Mouse (Mus musculus): ENCODE measurements around the gene Baz2b.

The Baz2b gene

GRCm38 (mm10) chr2:60011526-60011925 lies 198.1 kb downstream of the Baz2b start:
- no peak for DNase-seq (ENCODE audit: low read depth, low spot score)

DNA sequence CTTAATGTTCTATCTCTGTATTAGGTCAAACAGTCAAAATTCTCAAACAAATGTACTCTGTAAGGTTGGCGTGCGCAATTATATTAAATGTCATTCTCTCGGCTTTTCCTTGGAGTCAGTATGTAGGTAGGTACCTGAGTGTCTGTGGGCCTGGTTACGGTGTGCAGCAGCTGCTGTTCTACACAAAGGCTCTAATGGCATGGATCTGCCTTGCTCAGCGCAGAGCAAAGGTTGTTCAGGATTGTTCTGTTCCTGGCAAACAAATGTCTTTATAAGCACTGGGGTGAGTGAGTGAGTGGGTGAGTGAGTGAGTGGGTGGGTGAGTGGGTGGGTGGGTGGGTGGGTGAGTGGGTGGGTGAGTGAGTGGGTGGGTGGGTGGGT lies 206.0 kb downstream of the Baz2b start:
- no peak for DNase-seq (ENCODE audit: low read depth, low spot score)

GRCm38 (mm10) chr2:60003038-60003664 lies 206.5 kb downstream of the Baz2b start:
- DNase-seq (ENCODE audit: low read depth, low spot score), result no peak

- DNase-seq (ENCODE audit: low read depth, low spot score), result peak; percentile 10
Observed at GRCm38 (mm10) chr2:60000268-60000667, 209.4 kb downstream of the Baz2b start.

GRCm38 (mm10) chr2:59997479-59998228 lies 212.0 kb downstream of the Baz2b start:
- no peak for DNase-seq (ENCODE audit: low read depth, low spot score)

DNA sequence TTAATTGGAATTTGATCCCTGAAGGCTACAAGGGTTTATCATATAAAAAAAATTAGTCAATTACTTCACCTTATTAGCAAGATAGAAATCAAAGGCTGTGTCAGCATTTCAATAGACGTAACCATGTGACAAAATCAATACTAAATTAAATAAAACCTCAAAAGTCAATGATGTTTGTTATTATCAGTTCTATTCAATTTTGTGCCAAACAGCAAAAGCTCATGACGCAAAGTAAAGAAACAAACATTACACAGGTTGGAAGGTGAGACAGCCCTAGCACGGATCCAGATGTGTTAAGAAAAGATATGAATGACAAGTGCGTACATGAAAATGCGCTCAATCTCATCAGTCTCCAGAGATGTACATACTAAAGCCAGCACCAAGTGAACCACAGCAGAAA lies 212.7 kb downstream of the Baz2b start:
- DNase-seq (ENCODE audit: low read depth, low spot score), result no peak

DNA sequence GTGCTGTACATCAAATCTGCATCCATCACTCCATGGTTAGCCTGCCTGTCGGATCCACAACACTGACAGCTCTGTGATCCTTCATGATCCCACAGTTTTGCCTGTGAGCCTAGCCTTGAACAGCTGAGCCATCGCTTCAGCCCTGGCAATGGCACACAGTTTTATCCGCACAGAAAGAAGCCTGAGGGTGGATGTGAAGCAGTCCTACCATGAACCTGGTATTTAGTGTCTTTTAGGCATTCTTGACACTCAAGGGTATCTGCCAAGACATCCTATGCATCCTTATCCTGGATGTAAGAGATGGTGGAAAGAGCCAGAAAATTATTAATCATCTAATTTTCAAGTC lies 216.5 kb downstream of the Baz2b start:
- no peak for DNase-seq (ENCODE audit: low read depth, low spot score)

- no peak for DNase-seq (ENCODE audit: low read depth, low spot score)
Observed at GRCm38 (mm10) chr2:59992488-59993189, 217.0 kb downstream of the Baz2b start.

DNA sequence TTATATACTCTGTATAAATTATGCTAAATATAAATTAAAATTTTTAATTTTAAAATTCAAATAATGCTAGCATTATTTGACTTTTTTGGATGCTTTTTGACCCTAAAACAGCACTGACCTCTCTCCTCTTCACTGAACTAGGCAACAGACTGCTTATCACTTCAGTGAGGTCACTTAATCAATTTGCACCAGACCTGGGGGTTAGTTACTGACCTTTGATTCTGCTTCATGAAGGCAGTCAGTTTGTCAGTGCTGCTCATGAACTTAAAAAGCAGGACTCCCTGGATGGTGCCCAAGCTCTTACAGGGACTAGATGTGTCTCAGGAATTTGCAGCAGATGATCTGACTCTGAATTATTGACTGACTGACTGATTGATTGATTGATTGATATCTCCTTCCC lies 217.9 kb downstream of the Baz2b start:
- no peak for DNase-seq (ENCODE audit: low read depth, low spot score)

DNA sequence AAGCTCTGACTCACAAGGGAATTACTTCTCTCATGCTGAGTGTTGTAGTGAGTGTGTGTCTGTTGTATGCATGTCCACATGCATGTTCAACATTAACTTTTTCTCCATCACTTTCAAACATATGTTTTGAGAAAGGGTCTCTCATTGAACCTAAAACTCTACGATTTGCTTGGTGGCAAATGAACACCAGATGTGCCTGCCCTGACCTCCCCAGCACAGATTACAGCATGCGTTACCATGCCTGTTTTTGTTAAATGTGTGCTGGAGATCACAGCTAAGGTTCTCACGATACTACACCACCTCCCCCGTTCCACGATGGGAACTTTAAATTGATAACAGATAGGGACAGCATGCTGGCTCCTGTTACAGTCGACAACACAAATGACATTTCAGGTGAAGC lies 222.1 kb downstream of the Baz2b start:
- no peak for DNase-seq (ENCODE audit: low read depth, low spot score)

- peak; percentile 6 for DNase-seq (ENCODE audit: low read depth, low spot score)
Observed at GRCm38 (mm10) chr2:59979488-59980220, 230.0 kb downstream of the Baz2b start.

DNA sequence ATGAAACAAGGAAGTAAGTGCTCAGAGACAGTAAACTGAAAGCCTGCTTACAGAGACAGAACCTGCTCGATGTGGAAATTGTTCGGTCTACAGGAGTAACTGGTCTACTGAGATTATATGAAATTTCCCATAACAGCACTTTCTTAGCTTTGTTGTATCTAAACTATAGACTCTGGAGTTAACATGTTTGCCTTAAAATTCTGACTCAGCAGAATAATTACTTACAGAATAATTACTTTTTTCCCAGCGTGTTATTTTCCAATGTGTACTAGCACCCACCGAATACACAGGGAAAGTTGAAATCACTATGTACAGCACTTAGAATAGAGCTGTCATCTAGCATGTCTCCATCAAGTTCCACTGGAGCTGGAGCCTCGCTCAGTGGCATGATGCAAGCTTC lies 233.0 kb downstream of the Baz2b start:
- no peak for DNase-seq (ENCODE audit: low read depth, low spot score)

DNA sequence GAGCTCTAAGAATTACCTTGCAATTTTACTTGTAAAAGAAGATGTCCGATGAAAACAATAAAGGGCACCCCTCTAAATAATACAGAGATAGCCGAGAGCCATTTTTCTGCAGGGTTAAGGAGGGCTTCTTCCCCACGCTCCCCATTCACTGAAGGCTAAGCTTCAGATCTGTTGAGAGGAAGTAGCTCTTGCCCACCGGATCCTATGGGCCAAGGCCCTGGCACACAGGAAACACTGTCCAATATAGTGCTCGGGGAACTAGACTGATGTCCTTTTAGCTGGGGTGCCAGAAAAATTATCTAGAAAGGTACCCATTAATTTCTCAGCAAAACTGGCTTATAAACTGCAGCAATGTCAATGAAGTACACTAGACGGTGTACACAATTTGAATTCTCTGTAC lies 233.9 kb downstream of the Baz2b start:
- no peak for DNase-seq (ENCODE audit: low read depth, low spot score)

DNA sequence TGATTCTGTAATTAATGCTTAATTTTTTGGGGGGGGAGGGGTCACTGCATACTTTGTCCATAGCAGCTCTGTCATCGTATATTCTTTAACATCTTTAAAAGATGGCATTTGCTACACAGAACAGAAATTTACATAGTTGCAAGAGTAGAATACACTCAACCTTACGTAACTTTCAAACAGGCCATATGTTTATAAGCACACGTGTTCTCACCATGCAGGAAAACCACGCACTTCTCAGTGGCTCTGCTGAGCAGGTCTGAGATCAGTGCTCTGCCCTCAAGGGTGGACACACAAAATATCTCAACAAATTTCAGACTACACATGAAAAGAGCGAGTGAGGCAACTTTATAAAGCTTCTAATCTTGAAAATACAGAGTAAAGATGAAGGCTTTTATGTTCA lies 235.7 kb downstream of the Baz2b start:
- DNase-seq (ENCODE audit: low read depth, low spot score), result no peak

DNA sequence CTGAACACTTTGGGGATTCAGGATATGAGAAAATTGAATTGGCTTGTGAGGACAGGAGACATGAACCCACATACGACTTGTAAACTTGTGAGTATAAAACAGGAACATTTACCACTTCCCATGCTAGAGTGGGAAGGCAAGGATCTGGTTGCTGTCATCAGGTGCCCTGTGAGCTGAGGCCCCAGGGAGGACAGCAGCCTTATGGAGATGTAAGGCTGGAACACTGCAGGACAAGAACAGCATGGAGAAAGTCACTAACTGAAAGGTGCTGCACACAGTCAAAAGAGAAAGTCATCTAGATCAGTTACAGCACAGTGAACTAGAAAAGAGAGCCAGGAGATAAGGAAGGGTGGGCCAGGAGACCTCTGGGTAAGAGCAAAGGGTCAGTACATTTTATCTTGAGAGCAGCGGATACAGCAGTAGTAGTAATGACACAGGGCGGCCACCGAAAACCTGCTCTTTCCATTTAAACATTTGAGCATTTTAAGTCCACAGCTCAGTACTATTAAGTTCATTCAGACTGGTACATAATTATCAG lies 236.5 kb downstream of the Baz2b start:
- no peak for DNase-seq (ENCODE audit: low read depth, low spot score)

- no peak for DNase-seq (ENCODE audit: low read depth, low spot score)
Observed at GRCm38 (mm10) chr2:59970511-59970910, 239.1 kb downstream of the Baz2b start.

GRCm38 (mm10) chr2:59969099-59969498 lies 240.5 kb downstream of the Baz2b start:
- no peak for DNase-seq (ENCODE audit: low read depth, low spot score)

- no peak for DNase-seq (ENCODE audit: low read depth, low spot score)
Observed at GRCm38 (mm10) chr2:59968593-59968992, 241.0 kb downstream of the Baz2b start.

GRCm38 (mm10) chr2:59966454-59966853 lies 243.2 kb downstream of the Baz2b start:
- no peak for DNase-seq (ENCODE audit: low read depth, low spot score)

GRCm38 (mm10) chr2:59963011-59963410 lies 246.6 kb downstream of the Baz2b start:
- no peak for DNase-seq (ENCODE audit: low read depth, low spot score)

- no peak for DNase-seq (ENCODE audit: low read depth, low spot score)
Observed at GRCm38 (mm10) chr2:59962579-59962978, 247.1 kb downstream of the Baz2b start.

- no peak for DNase-seq (ENCODE audit: low read depth, low spot score)
Observed at GRCm38 (mm10) chr2:59960495-59960772, 249.2 kb downstream of the Baz2b start.

Measured in telencephalon, adult 2 months (tissue).